Mouse (Mus musculus) liver, postnatal 0 days (tissue): ENCODE data around the gene Relt.

Source experiments
- CTCF ChIP-seq: sonication (generic); IDR thresholded peaks from 2 replicates; pipeline ENCODE4 v1.5.1; 2016; ENCODE audit warnings: antibody characterized with exemption, low read depth
- EP300 ChIP-seq: IDR thresholded peaks from 2 replicates; pipeline ENCODE4 v1.6.1; 2016; ENCODE audit warnings: antibody characterized with exemption, low read depth, mild to moderate bottlenecking

- TF ChIP-seq CTCF (no peak), EP300 (no peak)
These were observed 22.3 kb downstream of the Relt start for GRCm38 (mm10) chr7:100840906-100841305.
